Mouse (Mus musculus): ENCODE results near the gene Prss8. TPM values are rescaled to one million over a fixed set of nuclear protein-coding genes. Genes with fewer than 3 reads are reported as not detected.
A peak's percentile ranks its signal among the peaks of the same experiment; 100 is the strongest.
"Not testable (repeated sequence)": the region's sequence is repeated elsewhere in the genome, so short reads cannot be mapped to it uniquely, and the experiment has no call there.

The Prss8 gene
- polyA plus RNA-seq, 1 experiment from 2014 or later: 0.25 TPM

GRCm38 (mm10) chr7:127946470-127947023, 16.6 kb upstream of the Prss8 start, which contains the start of gene Prss36:
Prss36 (minus strand) TSS chr7:127946725.
- H3K9ac ChIP-seq: no peak within 1 kb of the TSS
- no peak within 1 kb of the TSS for H3K4me2 ChIP-seq (replicated peaks)
- ATAC-seq (ENCODE audit: low FRiP score) (no peak), DNase-seq (ENCODE audit: low spot score) (no peak)
- no peak within 1 kb of the TSS for H3K4me3 ChIP-seq (replicated peaks; ENCODE audit: low read length)
- no peaks in the 10 kb centered on the region for H3K9me3 ChIP-seq (ENCODE audit: control insufficient read depth, low read length)
- H3K36me3 ChIP-seq (replicated peaks; ENCODE audit: control insufficient read depth, insufficient read depth): no peaks in the 10 kb centered on the region
- WGBS: 78% methylated on average over 6 of the region's 6 CpGs
- H3K27ac ChIP-seq: no peak within 1 kb of the TSS
- H3K27me3 ChIP-seq (ENCODE audit: control insufficient read depth, insufficient read depth, low read length): no peaks in the 10 kb centered on the region; the same call in 1 of the 2 replicates
- H3K4me1 ChIP-seq (replicated peaks; ENCODE audit: control insufficient read depth, insufficient read depth, low read length): no peaks in the 10 kb centered on the region

- Histone ChIP-seq H3K27ac (no peak overlapping the region), H3K9me3 (ENCODE audit: control insufficient read depth, low read length) (no peaks in the 10 kb centered on the region), H3K27me3 (ENCODE audit: control insufficient read depth, insufficient read depth, low read length) (no peaks in the 10 kb centered on the region; the same call in 1 of the 2 replicates), H3K4me2 (replicated peaks) (no peak overlapping the region), H3K4me3 (replicated peaks; ENCODE audit: low read length) (no peak overlapping the region), H3K36me3 (replicated peaks; ENCODE audit: control insufficient read depth, insufficient read depth) (no peaks in the 10 kb centered on the region), H3K4me1 (replicated peaks; ENCODE audit: control insufficient read depth, insufficient read depth, low read length) (no peaks in the 10 kb centered on the region), H3K9ac (no peak overlapping the region)
- 12% methylated on average over 23 of the region's 23 CpGs for WGBS
- DNase-seq (ENCODE audit: low spot score) (no peak), ATAC-seq (ENCODE audit: low FRiP score) (no peak)
Measured at GRCm38 (mm10) chr7:127944614-127945013, 14.7 kb upstream of the Prss8 start.

- H3K9me3 ChIP-seq (ENCODE audit: control insufficient read depth, low read length); H3K36me3 ChIP-seq (replicated peaks; ENCODE audit: control insufficient read depth, insufficient read depth); H3K4me1 ChIP-seq (replicated peaks; ENCODE audit: control insufficient read depth, insufficient read depth, low read length); H3K4me3 ChIP-seq (replicated peaks; ENCODE audit: low read length); H3K9ac ChIP-seq; H3K27ac ChIP-seq; DNase-seq (ENCODE audit: low spot score); H3K27me3 ChIP-seq (ENCODE audit: control insufficient read depth, insufficient read depth, low read length); ATAC-seq (ENCODE audit: low FRiP score); H3K4me2 ChIP-seq (replicated peaks): not testable (repeated sequence)
- WGBS: 59% methylated on average over 2 of the region's 2 CpGs
Measured at GRCm38 (mm10) chr7:127942097-127942496, 12.2 kb upstream of the Prss8 start.

- no peak overlapping the region for H3K27ac ChIP-seq
- H3K9ac ChIP-seq: peak overlapping the region; percentile 73
- H3K27me3 ChIP-seq (ENCODE audit: control insufficient read depth, insufficient read depth, low read length): no peaks in the 10 kb centered on the region
- no peaks in the 10 kb centered on the region for H3K9me3 ChIP-seq (ENCODE audit: control insufficient read depth, low read length)
- WGBS: 52% methylated on average over 18 of the region's 18 CpGs
- H3K4me3 ChIP-seq (replicated peaks; ENCODE audit: low read length): peak overlapping the region; percentile 63
- H3K4me1 ChIP-seq (replicated peaks; ENCODE audit: control insufficient read depth, insufficient read depth, low read length): peaks cover 5% of the 10 kb centered on the region
- H3K4me2 ChIP-seq (replicated peaks): peak overlapping the region; percentile 71
- ATAC-seq (ENCODE audit: low FRiP score) (0 out of 2 replicates have a peak, but pooled peaks have one; percentile 3), DNase-seq (ENCODE audit: low spot score) (no peak)
- no peaks in the 10 kb centered on the region for H3K36me3 ChIP-seq (replicated peaks; ENCODE audit: control insufficient read depth, insufficient read depth)
Measured at GRCm38 (mm10) chr7:127936216-127936884, 6.4 kb upstream of the Prss8 start.

- Histone ChIP-seq H3K27me3 (ENCODE audit: control insufficient read depth, insufficient read depth, low read length) (no peaks in the 10 kb centered on the region), H3K4me1 (replicated peaks; ENCODE audit: control insufficient read depth, insufficient read depth, low read length) (peaks cover 5% of the 10 kb centered on the region), H3K9ac (peak overlapping the region; percentile 73), H3K27ac (peak overlapping the region; percentile 83), H3K9me3 (ENCODE audit: control insufficient read depth, low read length) (no peaks in the 10 kb centered on the region), H3K4me3 (replicated peaks; ENCODE audit: low read length) (peak overlapping the region; percentile 63), H3K4me2 (replicated peaks) (peak overlapping the region; percentile 71), H3K36me3 (replicated peaks; ENCODE audit: control insufficient read depth, insufficient read depth) (no peaks in the 10 kb centered on the region)
- WGBS: under 1% methylated on average over 33 of the region's 38 CpGs
- DNase-seq (ENCODE audit: low spot score) (peak; percentile 45), ATAC-seq (ENCODE audit: low FRiP score) (peak; percentile 67)
Measured at GRCm38 (mm10) chr7:127935748-127936159, 5.8 kb upstream of the Prss8 start.

- peak; percentile 95 for ATAC-seq (ENCODE audit: low FRiP score)
Measured at GRCm38 (mm10) chr7:127935028-127935722, 5.3 kb upstream of the Prss8 start.

GRCm38 (mm10) chr7:127934075-127934474, 4.2 kb upstream of the Prss8 start:
- ATAC-seq (ENCODE audit: low FRiP score) (no peak), DNase-seq (ENCODE audit: low spot score) (no peak)
- H3K9ac ChIP-seq: peak overlapping the region; percentile 46; the same call in 1 of the 2 replicates
- H3K27ac ChIP-seq: no peak overlapping the region
- peaks cover 5% of the 10 kb centered on the region for H3K4me1 ChIP-seq (replicated peaks; ENCODE audit: control insufficient read depth, insufficient read depth, low read length)
- no peak overlapping the region for H3K4me3 ChIP-seq (replicated peaks; ENCODE audit: low read length)
- no peaks in the 10 kb centered on the region for H3K9me3 ChIP-seq (ENCODE audit: control insufficient read depth, low read length)
- no peaks in the 10 kb centered on the region for H3K36me3 ChIP-seq (replicated peaks; ENCODE audit: control insufficient read depth, insufficient read depth)
- 90% methylated on average over 5 of the region's 5 CpGs for WGBS
- H3K27me3 ChIP-seq (ENCODE audit: control insufficient read depth, insufficient read depth, low read length): peaks cover 12% of the 10 kb centered on the region; the same call in 1 of the 2 replicates
- H3K4me2 ChIP-seq (replicated peaks): no peak overlapping the region

More at GRCm38 (mm10) chr7:127935028-127935722, 5.3 kb upstream of the Prss8 start:
- H3K27me3 ChIP-seq (ENCODE audit: control insufficient read depth, insufficient read depth, low read length): peaks cover 4% of the 10 kb centered on the region; the same call in 1 of the 2 replicates
- peak overlapping the region; percentile 73 for H3K9ac ChIP-seq
- H3K36me3 ChIP-seq (replicated peaks; ENCODE audit: control insufficient read depth, insufficient read depth): no peaks in the 10 kb centered on the region
- DNase-seq (ENCODE audit: low spot score): peak; percentile 95
- H3K4me1 ChIP-seq (replicated peaks; ENCODE audit: control insufficient read depth, insufficient read depth, low read length): peaks cover 5% of the 10 kb centered on the region
- peak overlapping the region; percentile 83 for H3K27ac ChIP-seq
- peak overlapping the region; percentile 63 for H3K4me3 ChIP-seq (replicated peaks; ENCODE audit: low read length)
- H3K4me2 ChIP-seq (replicated peaks): peak overlapping the region; percentile 71
- WGBS: 6% methylated on average over 30 of the region's 32 CpGs
- H3K9me3 ChIP-seq (ENCODE audit: control insufficient read depth, low read length): no peaks in the 10 kb centered on the region

- DNase-seq (ENCODE audit: low spot score): no peak
- no peak overlapping the region for H3K9ac ChIP-seq
- H3K4me2 ChIP-seq (replicated peaks): no peak overlapping the region
- ATAC-seq (ENCODE audit: low FRiP score): no peak
- no peak overlapping the region for H3K27ac ChIP-seq
- WGBS: 16% methylated on average over 13 of the region's 13 CpGs
- peaks cover 25% of the 10 kb centered on the region for H3K27me3 ChIP-seq (ENCODE audit: control insufficient read depth, insufficient read depth, low read length)
- no peaks in the 10 kb centered on the region for H3K36me3 ChIP-seq (replicated peaks; ENCODE audit: control insufficient read depth, insufficient read depth)
- no peaks in the 10 kb centered on the region for H3K9me3 ChIP-seq (ENCODE audit: control insufficient read depth, low read length)
- H3K4me3 ChIP-seq (replicated peaks; ENCODE audit: low read length): no peak overlapping the region
- H3K4me1 ChIP-seq (replicated peaks; ENCODE audit: control insufficient read depth, insufficient read depth, low read length): peaks cover 5% of the 10 kb centered on the region
Measured at GRCm38 (mm10) chr7:127932273-127933031, 2.5 kb upstream of the Prss8 start.
